Mouse (Mus musculus): ENCODE data around the gene Pde9a.

- TF ChIP-seq CTCF (conservative IDR thresholded peaks at IDR 0.05; ENCODE audit: insufficient read depth, insufficient read length, low read depth, low read length) (no peak), POLR2A (IDR thresholded peaks at IDR 0.05; ENCODE audit: low read depth, low read length) (no peak)
Observed at GRCm38 (mm10) chr17:31344816-31345215, 41.2 kb upstream of the Pde9a start.
